In genomic region chr10:12823437-12824219, GRCm38 (mm10) we compare ENCODE assay signal across 10 mouse cellular contexts. TPM values are rescaled to one million over a fixed set of nuclear protein-coding genes. Genes with fewer than 3 reads are reported as not detected.
DNase-seq lines count a peak whose midpoint lies in the region; ATAC-seq and TF ChIP-seq lines count a peak whose summit lies in the region.
"Had no signal": no experiment of that assay in that cellular context is flagged by ENCODE, and none has a peak within 500 bp of the region (broad histone marks: within the 10 kb centered on the region; RNA-seq: fewer than 3 reads in every experiment).

No protein-coding gene starts in this region.

- peak overlapping the region; percentile 10; the same call in 1 of the 2 replicates for H3K27ac ChIP-seq in heart, adult 2 months
- H3K27ac ChIP-seq: hindbrain, embryonic 12.5 days had no signal

- no peak for DNase-seq in heart, adult 2 months
- no peak for DNase-seq in heart, adult 11 months
- peak; percentile 40 for DNase-seq in kidney, postnatal 10 days
- peak; percentile 83 for DNase-seq in naive thymus-derived CD4-positive, alpha-beta T cell, adult 2 months (ENCODE audit: low read depth)
- no peak for DNase-seq in urinary bladder, postnatal 14 days (ENCODE audit: low spot score)
- no peak for DNase-seq in right cerebral cortex, postnatal 36 days (ENCODE audit: low spot score in 2 of 2)
- DNase-seq in layer of hippocampus, postnatal 25 days (ENCODE audit: extremely low spot score in 1 of 2, low spot score in 1 of 2): no peak

- no peaks in the 10 kb centered on the region for H3K27me3 ChIP-seq in heart, adult 2 months (ENCODE audit: control insufficient read depth, insufficient read depth, low read length)
- H3K27me3 ChIP-seq: hindbrain, embryonic 12.5 days; megakaryocyte, embryonic 14.5 days had no signal

- peaks cover 16% of the 10 kb centered on the region for H3K4me1 ChIP-seq in heart, adult 2 months (ENCODE audit: control insufficient read depth, insufficient read depth, low read length)

- no peak overlapping the region for H3K9ac ChIP-seq in heart, adult 2 months (ENCODE audit: low read depth, low read length)
- H3K9ac ChIP-seq: hindbrain, embryonic 12.5 days had no signal

- no peak for TF ChIP-seq EP300 in heart, adult 2 months (IDR thresholded peaks at IDR 0.05; ENCODE audit: insufficient read depth, low read depth, low read length)

- no peaks in the 10 kb centered on the region; the same call in 1 of the 2 replicates for H3K36me3 ChIP-seq in heart, adult 2 months (ENCODE audit: control insufficient read depth, insufficient read depth, low read length)
- H3K36me3 ChIP-seq: hindbrain, embryonic 12.5 days had no signal

- no peak for TF ChIP-seq POLR2A in heart, adult 2 months (IDR thresholded peaks at IDR 0.05; ENCODE audit: insufficient read depth, low read depth, low read length)

- 58% methylated on average over 15 of the region's 15 CpGs for WGBS in heart, adult 2 months

- H3K79me2 ChIP-seq in heart, adult 2 months (replicated peaks; ENCODE audit: control insufficient read depth, insufficient read depth, low read length): no peaks in the 10 kb centered on the region; the same call in none of the 2 replicates

- intact Hi-C loops in heart, adult 2 months (cut with DNase I): no loop called here

- peak; percentile 78 for ATAC-seq in CD4-positive, CD25-positive, alpha-beta regulatory T cell, adult 4 months

- H3K4me3 ChIP-seq in heart, adult 2 months: no peak overlapping the region
- H3K4me3 ChIP-seq: hindbrain, embryonic 12.5 days; megakaryocyte, embryonic 14.5 days had no signal

- TF ChIP-seq CTCF in heart, adult 2 months (IDR thresholded peaks at IDR 0.05): no peak

RNA-seq across cellular contexts. Expression of gene Utrn, which starts 45.5 kb away (rescaled TPM):
- total RNA-seq in heart, adult 2 months (2021): 10 to 100 TPM; 61.8 to 68.1 TPM
- 18.8 and 33.4 TPM in 2 replicates for polyA plus RNA-seq in heart, adult 2 months (2012; rRNA removed)
- 100 to 1,000 TPM; 414 to 617 TPM for polyA plus RNA-seq in CD4-positive, CD25-positive, alpha-beta regulatory T cell, adult 4 months (2017; shearing (Covaris generic))
- 10 to 100 TPM; 38.3 to 42.6 TPM for total RNA-seq in layer of hippocampus, postnatal 25 days (2021)

Comparison
In these comparisons a context has a peak if more than half of its experiments do, and no peak if none do; other contexts are left out.
1. DNase-seq: peak in kidney, postnatal 10 days (single experiment) and naive thymus-derived CD4-positive, alpha-beta T cell, adult 2 months (single experiment); none in heart, adult 2 months (0 of 2), heart, adult 11 months (single experiment), urinary bladder, postnatal 14 days (single experiment), right cerebral cortex, postnatal 36 days (0 of 2) and layer of hippocampus, postnatal 25 days (0 of 2).